Mouse (Mus musculus) brain, adult 2 months (tissue): ENCODE measurements at regions not wholly inside any gene's neighbourhood (a gene's known extent, or its start where the extent isn't known, plus 50 kb on each side); places are given as distances from the start of the nearest gene placed in this dataset.

ENCODE experiments used
- DNase-seq: peaks from one replicate; pipeline ENCODE4 v3.0.0; 2011; ENCODE audit warnings: low read depth, low spot score

DNA sequence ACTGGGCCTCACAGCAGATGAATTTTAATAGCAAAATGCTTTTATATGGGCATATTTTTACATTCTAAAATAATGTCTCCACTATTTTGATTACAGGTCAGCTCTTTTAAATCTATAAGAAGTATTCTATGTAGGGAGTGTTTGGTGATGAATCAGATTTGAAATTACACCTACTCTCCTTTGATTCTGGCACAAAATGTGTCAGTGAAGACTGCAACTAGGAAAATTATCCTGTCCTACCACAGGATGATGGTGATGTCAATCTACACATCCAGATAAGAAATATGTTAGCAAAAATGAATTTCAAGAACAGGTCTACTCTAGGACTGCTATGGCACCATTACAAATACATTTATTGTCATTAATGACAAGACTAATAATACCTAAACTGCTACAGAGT lies 60.9 kb upstream of the Acyp2 start:
- DNase-seq: peak; percentile 58

DNA sequence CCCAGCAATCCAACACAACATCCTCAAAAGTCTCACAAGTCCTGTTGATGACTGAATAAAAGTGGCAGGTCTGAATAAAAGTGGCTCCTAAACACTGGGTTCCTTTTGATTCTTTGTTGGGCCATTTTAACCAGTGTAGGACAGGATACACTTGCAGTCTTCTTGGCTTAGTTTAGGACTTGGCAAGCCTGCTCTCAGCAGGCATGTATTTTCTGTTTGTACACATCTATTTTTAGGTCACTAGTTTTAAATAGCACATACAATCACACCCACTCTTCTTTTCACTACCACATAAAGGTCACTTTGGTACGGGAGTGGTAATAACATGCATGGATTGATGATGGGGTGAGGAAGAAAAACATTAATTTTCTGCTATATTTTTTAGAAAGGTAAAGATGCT lies 50.7 kb upstream of the Psme4 start:
- DNase-seq: peak; percentile 44
